Mouse (Mus musculus): Measurements from ENCODE around the gene Wdr37.
A peak's percentile ranks its signal among the peaks of the same experiment; 100 is the strongest.

GRCm38 (mm10) chr13:8888603-8889002 lies 16.9 kb upstream of the Wdr37 start:
- peak; percentile 82 for TF ChIP-seq CTCF (conservative IDR thresholded peaks at IDR 0.05; ENCODE audit: low read length)
- TF ChIP-seq POU5F1 (IDR thresholded peaks at IDR 0.05; ENCODE audit: borderline replicate concordance, low read length), result no peak
- no peak for TF ChIP-seq NANOG (IDR thresholded peaks at IDR 0.05; ENCODE audit: borderline replicate concordance, low read length)

Measured in E14TG2a.4 (cell line).